Mouse (Mus musculus): ENCODE data around the gene Psmb6.

DNA sequence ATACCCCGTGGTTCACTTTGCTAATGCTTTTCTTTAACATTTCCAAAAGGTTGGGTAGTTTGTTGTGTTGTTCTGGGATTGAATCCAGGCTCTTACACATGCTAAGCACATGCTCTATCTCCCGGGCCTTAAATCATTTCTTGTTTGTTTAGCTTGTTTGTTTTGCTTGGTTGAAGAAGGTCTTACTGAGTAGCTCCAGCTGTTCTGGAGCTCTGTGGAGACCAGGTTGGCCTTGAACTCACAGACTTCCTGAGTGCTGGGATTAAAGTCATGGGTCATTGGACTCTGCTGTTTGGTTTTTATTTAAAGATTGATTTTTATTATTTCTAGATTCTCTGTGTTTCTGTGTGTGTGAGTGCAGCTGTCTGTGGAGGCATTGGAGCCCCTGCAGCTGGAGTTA is 39.7 kb upstream of the Psmb6 start:
- no peak for TF ChIP-seq MAX (IDR thresholded peaks at IDR 0.05)
- no peak for TF ChIP-seq CTCF (IDR thresholded peaks at IDR 0.05; ENCODE audit: control insufficient read depth, insufficient read depth, insufficient read length)
- no peak for TF ChIP-seq USF1 (IDR thresholded peaks at IDR 0.05; ENCODE audit: low read depth)
- no peak for TF ChIP-seq MYOG (IDR thresholded peaks at IDR 0.05; ENCODE audit: control insufficient read depth, extremely low read depth, insufficient read length)

Measured in C2C12 (cell line).